ENCODE assay signal across 13 mouse cellular contexts in genomic region chr3:121467094-121467552, GRCm38 (mm10). TPM values are rescaled to one million over a fixed set of nuclear protein-coding genes. Genes with fewer than 3 reads are reported as not detected.
DNase-seq lines count a peak whose midpoint lies in the region; ATAC-seq and TF ChIP-seq lines count a peak whose summit lies in the region.
"Had no signal": no experiment of that assay in that cellular context is flagged by ENCODE, and none has a peak within 500 bp of the region (broad histone marks: within the 10 kb centered on the region; RNA-seq: fewer than 3 reads in every experiment).

No protein-coding gene starts in this region.

- H3K4me2 ChIP-seq in midbrain, embryonic 15.5 days = no peak overlapping the region
- no peak overlapping the region for H3K4me2 ChIP-seq in liver, postnatal 0 days (ENCODE audit: low read depth, low read length)
- H3K4me2 ChIP-seq: embryonic facial prominence, embryonic 13.5 days; midbrain, embryonic 12.5 days had no signal

- TF ChIP-seq CTCF in liver, postnatal 0 days (IDR thresholded peaks at IDR 0.05; ENCODE audit: low read depth) = no peak

- 80% methylated on average over 10 of the region's 10 CpGs for WGBS in midbrain, embryonic 10.5 days
- WGBS in midbrain, embryonic 15.5 days = 87% methylated on average over 10 of the region's 10 CpGs
- WGBS in liver, postnatal 0 days (ENCODE audit: insufficient replicate concordance) = 40% methylated on average over 10 of the region's 10 CpGs

- no peaks in the 10 kb centered on the region for H3K27me3 ChIP-seq in midbrain, embryonic 10.5 days (ENCODE audit: low read depth, poor library complexity, severe bottlenecking)
- H3K27me3 ChIP-seq in midbrain, embryonic 15.5 days (replicated peaks) = no peaks in the 10 kb centered on the region
- H3K27me3 ChIP-seq in liver, postnatal 0 days (ENCODE audit: insufficient read depth, low read length) = no peaks in the 10 kb centered on the region
- H3K27me3 ChIP-seq: embryonic facial prominence, embryonic 13.5 days; midbrain, embryonic 12.5 days had no signal

- TF ChIP-seq EP300 in liver, postnatal 0 days (IDR thresholded peaks at IDR 0.05; ENCODE audit: low read depth) = no peak

- H3K36me3 ChIP-seq in midbrain, embryonic 10.5 days = no peaks in the 10 kb centered on the region
- H3K36me3 ChIP-seq in midbrain, embryonic 15.5 days (replicated peaks) = no peaks in the 10 kb centered on the region
- H3K36me3 ChIP-seq in liver, postnatal 0 days (replicated peaks; ENCODE audit: insufficient read depth, low read length) = no peaks in the 10 kb centered on the region
- H3K36me3 ChIP-seq: embryonic facial prominence, embryonic 13.5 days; midbrain, embryonic 12.5 days had no signal

- no peak overlapping the region for H3K9ac ChIP-seq in midbrain, embryonic 15.5 days
- no peak overlapping the region for H3K9ac ChIP-seq in liver, postnatal 0 days (replicated peaks)
- H3K9ac ChIP-seq: embryonic facial prominence, embryonic 13.5 days; midbrain, embryonic 12.5 days had no signal

- no peak for DNase-seq in midbrain, embryonic 10.5 days (ENCODE audit: low spot score)
- peak; percentile 36 for DNase-seq in liver, postnatal 0 days
- peak; percentile 55 for DNase-seq in thymus, postnatal 4 days
- DNase-seq in MN1 (ENCODE audit: low spot score) = no peak
- DNase-seq in cerebellum, postnatal 25 days = no peak
- DNase-seq in heart, adult 9 months (ENCODE audit: low spot score in 2 of 2) = no peak
- DNase-seq: heart, adult 2 months had no signal

- no peak for ATAC-seq in midbrain, embryonic 15.5 days (replicated peaks)
- peak; percentile 61 to 66 for ATAC-seq in hematopoietic stem cell, adult 5-6 weeks (replicated peaks in 1 of 2; ENCODE audit: insufficient read depth in 1 of 2, low FRiP score in 2 of 2, low TSS enrichment in 1 of 2, low read depth in 1 of 2, poor library complexity in 2 of 2, severe bottlenecking in 2 of 2)
- ATAC-seq in liver, postnatal 0 days = peak; percentile 64; the same call in 1 of the 2 replicates
- ATAC-seq: hindbrain, postnatal 0 days had no signal

- H3K4me3 ChIP-seq in midbrain, embryonic 10.5 days = no peak overlapping the region
- no peak overlapping the region for H3K4me3 ChIP-seq in midbrain, embryonic 15.5 days
- H3K4me3 ChIP-seq in liver, postnatal 0 days (ENCODE audit: low read depth, low read length) = no peak overlapping the region
- H3K4me3 ChIP-seq: embryonic facial prominence, embryonic 13.5 days; heart, adult 2 months; midbrain, embryonic 12.5 days had no signal

- H3K27ac ChIP-seq in midbrain, embryonic 10.5 days (replicated peaks) = peak overlapping the region; percentile 33; the same call in 1 of the 2 replicates
- no peak overlapping the region for H3K27ac ChIP-seq in midbrain, embryonic 15.5 days
- H3K27ac ChIP-seq in liver, postnatal 0 days (ENCODE audit: low read depth) = no peak overlapping the region
- H3K27ac ChIP-seq: embryonic facial prominence, embryonic 13.5 days; heart, adult 2 months; hindbrain, postnatal 0 days; midbrain, embryonic 12.5 days had no signal

- H3K4me1 ChIP-seq in midbrain, embryonic 10.5 days = peaks cover 67% of the 10 kb centered on the region
- peaks cover 6% of the 10 kb centered on the region for H3K4me1 ChIP-seq in midbrain, embryonic 15.5 days
- H3K4me1 ChIP-seq in liver, postnatal 0 days (ENCODE audit: insufficient read depth) = peaks cover 7% of the 10 kb centered on the region

- H3K9me3 ChIP-seq in midbrain, embryonic 10.5 days (replicated peaks) = no peaks in the 10 kb centered on the region
- no peaks in the 10 kb centered on the region for H3K9me3 ChIP-seq in midbrain, embryonic 15.5 days
- no peaks in the 10 kb centered on the region for H3K9me3 ChIP-seq in liver, postnatal 0 days (ENCODE audit: low read length)
- H3K9me3 ChIP-seq: embryonic facial prominence, embryonic 13.5 days; midbrain, embryonic 12.5 days had no signal

RNA-seq across cellular contexts. Expression of gene Cnn3, which starts 40.8 kb away (rescaled TPM):
- 947 and 1,037 TPM in 2 replicates for polyA plus RNA-seq in midbrain, embryonic 10.5 days (2016; fragmentation: Nextera tagmentation; extraction: Ambion mirVana)
- polyA plus RNA-seq in midbrain, embryonic 15.5 days (2015; fragmentation: Nextera tagmentation; extraction: Ambion mirVana) = 369 and 402 TPM in 2 replicates
- 41.1 and 44.8 TPM in 2 replicates for total RNA-seq in hematopoietic stem cell, adult 5-6 weeks (2017)
- polyA plus RNA-seq in liver, postnatal 0 days (2015; fragmentation: Nextera tagmentation; extraction: Ambion mirVana) = 128 and 143 TPM in 2 replicates
- total RNA-seq: MEL had no signal

Comparison
In these comparisons a context has a peak if more than half of its experiments do, and no peak if none do; other contexts are left out.
1. DNase-seq: peak in liver, postnatal 0 days (single experiment) and thymus, postnatal 4 days (single experiment); none in midbrain, embryonic 10.5 days (single experiment), MN1 (single experiment), cerebellum, postnatal 25 days (0 of 2) and heart, adult 9 months (0 of 2).